Mouse (Mus musculus) CD4-positive, CD25-positive, alpha-beta regulatory T cell (primary cell): ENCODE results near the gene Cwc27. TPM values are rescaled to one million over a fixed set of nuclear protein-coding genes. Genes with fewer than 3 reads are reported as not detected.

Experiments used
- polyA plus RNA-seq: library from polyadenylated mRNA; unstranded; fragments of 100-300 nt; shearing (Covaris generic); gene quantifications from one replicate; pipeline ENCODE4 v1.2.1, GENCODE M21; 2017

Gene Cwc27
- 25.1 TPM for polyA plus RNA-seq

DNA sequence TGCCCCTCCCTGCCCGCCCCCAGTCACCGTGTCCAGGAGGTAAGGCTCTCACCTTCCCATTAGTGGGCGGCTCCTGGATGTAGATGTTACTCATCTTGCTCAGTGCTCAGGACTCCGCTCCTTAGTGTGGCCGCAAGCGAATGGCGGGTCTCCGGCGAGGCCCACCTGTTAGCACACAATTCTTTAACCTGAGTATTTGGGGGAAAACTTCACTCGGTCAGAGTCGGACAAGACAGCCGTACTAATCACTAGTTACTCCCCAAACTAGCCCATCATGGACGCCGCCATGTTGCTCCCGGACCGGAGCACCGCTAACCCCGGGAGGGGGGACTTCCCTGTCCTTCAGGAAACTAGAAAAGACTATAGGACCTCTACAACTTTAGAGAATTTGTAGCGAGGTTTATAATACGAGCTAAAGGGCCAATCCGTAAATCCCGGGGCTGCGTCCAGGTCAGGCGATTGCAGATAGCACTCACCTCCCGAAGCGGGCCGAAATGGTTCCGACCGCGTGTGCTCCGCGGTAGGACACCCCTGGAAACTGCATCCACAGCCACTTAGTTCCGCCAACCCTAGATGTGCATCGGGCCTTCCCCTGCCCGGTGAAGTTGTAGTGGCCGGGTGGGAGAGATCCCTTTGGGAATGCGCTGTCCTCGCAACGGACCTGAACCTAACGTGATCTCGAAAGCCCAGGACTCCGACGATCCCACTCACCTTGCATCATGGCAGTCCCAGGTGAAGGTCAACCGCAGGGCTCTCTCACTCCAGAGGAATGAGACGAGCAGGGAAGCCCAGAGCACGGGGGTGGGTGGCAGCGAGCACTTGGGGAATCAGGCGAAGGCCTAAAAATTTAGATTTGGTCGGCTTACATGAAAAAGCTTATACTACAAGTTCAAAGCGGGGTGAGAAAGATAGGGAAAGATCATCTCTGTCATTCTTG lies at the start of gene Cwc27:
TSS of gene Cwc27 (minus strand) at position 508 of the 937 bp plus-strand sequence.

DNA sequence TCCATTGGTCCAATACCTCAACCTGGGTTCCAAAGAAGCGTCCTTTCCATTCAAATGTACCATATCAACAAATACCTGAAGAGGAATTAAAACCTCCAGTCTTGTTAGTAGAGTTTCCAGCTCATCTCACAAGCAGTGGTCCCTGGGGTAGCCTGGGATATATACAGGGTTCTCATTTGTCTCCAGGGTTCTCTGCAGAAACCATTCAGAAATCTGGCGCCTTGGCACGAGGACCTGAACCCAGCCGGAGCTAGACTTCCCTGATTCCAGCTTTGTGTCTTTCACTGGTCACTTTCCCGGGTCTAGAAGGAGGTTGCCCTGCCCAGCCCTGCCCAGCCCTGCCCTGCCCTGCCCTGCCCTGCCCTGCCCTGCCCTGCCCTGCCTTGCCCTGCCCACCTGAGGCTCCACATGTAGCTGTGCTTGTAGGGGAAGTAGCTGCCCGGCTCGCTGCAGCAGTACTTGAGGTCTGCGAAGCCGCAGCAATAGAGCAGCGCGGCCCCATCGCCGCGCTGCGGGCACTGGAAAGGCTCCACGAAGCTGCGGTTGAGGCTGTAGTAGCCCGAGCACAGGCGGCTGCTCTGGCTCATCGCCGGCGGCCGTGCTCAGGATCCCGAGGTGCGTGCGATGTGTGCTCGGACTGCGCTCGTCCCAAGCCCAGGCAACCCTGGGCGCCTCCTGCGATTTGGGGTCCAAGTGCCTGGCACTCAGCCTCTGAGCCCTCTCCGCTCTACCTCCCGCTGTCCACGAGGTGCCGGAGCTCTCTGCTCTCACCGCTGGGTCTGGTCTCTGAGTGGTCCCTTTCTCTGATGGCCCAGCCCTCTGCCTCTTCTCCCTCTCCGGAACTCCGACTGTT lies 46.4 kb upstream of the Cwc27 start, which contains the start of gene Shisal2b:
TSS of gene Shisal2b (minus strand) at position 767 of the 853 bp plus-strand sequence.

DNA sequence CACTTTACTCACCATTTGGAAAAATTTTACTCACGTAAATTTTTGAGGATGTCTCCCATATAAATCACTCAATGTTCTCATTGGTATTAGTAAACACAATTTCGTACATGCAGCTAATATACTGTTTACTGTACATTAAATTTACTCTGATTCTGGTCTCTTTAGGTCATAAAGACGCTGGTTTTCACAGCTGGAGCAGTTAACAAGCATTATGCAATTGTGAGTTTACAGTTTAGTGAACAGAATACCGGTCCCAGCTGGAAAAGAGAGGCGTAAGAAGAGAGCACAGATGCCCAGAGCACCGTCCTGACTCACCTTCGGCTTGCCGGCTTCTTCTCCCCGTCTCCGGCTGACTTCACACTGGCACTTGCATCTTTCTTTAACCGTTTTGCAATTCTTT lies 24.8 kb downstream of the Cwc27 start, which contains the start of gene Srek1ip1:
TSS of gene Srek1ip1 (plus strand) at position 301 of the 400 bp plus-strand sequence.

Other genes with a start within 250 kb of the Cwc27 start
- 11.5 TPM for gene Srek1ip1, start 24.7 kb downstream of the Cwc27 start, polyA plus RNA-seq
- 0.85 TPM for gene Shisal2b, start 46.8 kb upstream of the Cwc27 start, polyA plus RNA-seq
- not detected for gene Rgs7bp, start 237.8 kb upstream of the Cwc27 start, polyA plus RNA-seq